Mouse (Mus musculus) lung, embryonic 15.5 days (tissue): ENCODE data around the gene Thsd4. TPM values are rescaled to one million over a fixed set of nuclear protein-coding genes. Genes with fewer than 3 reads are reported as not detected.
"Not testable (repeated sequence)": the region's sequence is repeated elsewhere in the genome, so short reads cannot be mapped to it uniquely, and the experiment has no call there.

Source experiments
- ATAC-seq: fragments of 200-750 bp; cut with Nextera tagmentation; 2 replicates; pipeline ENCODE4 v1.8.0; 2017; ENCODE audit warnings: moderate number of reproducible peaks, borderline replicate concordance; ENCODE audit not compliant: low FRiP score, low TSS enrichment; ENCODE audit errors: extremely low read depth
- H3K27ac ChIP-seq: fragments of 300-500 bp; sonication (generic); 2 replicates; pipeline ENCODE4 v1.5.1; 2015; ENCODE audit warnings: moderate library complexity, mild to moderate bottlenecking, inconsistent platforms
- H3K27me3 ChIP-seq: fragments of 300-500 bp; sonication (generic); 2 replicates; pipeline ENCODE4 v1.6.1; 2015; ENCODE audit warnings: inconsistent platforms
- H3K36me3 ChIP-seq: fragments of 300-500 bp; sonication (generic); 2 replicates; pipeline ENCODE4 v1.6.1; 2015; ENCODE audit warnings: inconsistent platforms
- H3K4me1 ChIP-seq: fragments of 300-500 bp; sonication (generic); 2 replicates; pipeline ENCODE4 v1.6.1; 2015; ENCODE audit warnings: inconsistent platforms
- H3K4me2 ChIP-seq: fragments of 300-500 bp; sonication (generic); 2 replicates; pipeline ENCODE4 v1.6.1; 2015; ENCODE audit warnings: inconsistent platforms, mild to moderate bottlenecking, moderate library complexity
- H3K4me3 ChIP-seq: fragments of 300-500 bp; sonication (generic); 2 replicates; pipeline ENCODE4 v1.5.1; 2015; ENCODE audit warnings: mild to moderate bottlenecking, inconsistent platforms
- H3K9ac ChIP-seq: fragments of 300-500 bp; sonication (generic); 2 replicates; pipeline ENCODE4 v1.6.1; 2015; ENCODE audit warnings: inconsistent platforms
- H3K9me3 ChIP-seq: fragments of 300-500 bp; sonication (generic); 2 replicates; pipeline ENCODE4 v1.6.1; 2016; ENCODE audit warnings: inconsistent platforms
- WGBS: fragments of 180-500 bp; shearing (Covaris S2); methylation state at CpG from one replicate; pipeline ENCODE4 v1.1.7; 2015; 5-methylcytosine and 5-hydroxymethylcytosine counted together
- polyA plus RNA-seq: library from polyadenylated mRNA; unstranded; fragments of >200 nt; fragmentation: Nextera tagmentation; extraction: Ambion mirVana; gene quantifications from 2 replicates; pipeline ENCODE4 v1.2.1, GENCODE M21; 2015

Gene Thsd4
- polyA plus RNA-seq, 1 experiment from 2014 or later: 10.0 TPM

- no peak overlapping the region for H3K4me3 ChIP-seq
- ATAC-seq: no peak
- no peaks in the 10 kb centered on the region for H3K4me1 ChIP-seq
- no peaks in the 10 kb centered on the region for H3K9me3 ChIP-seq
- H3K36me3 ChIP-seq: no peaks in the 10 kb centered on the region
- no peak overlapping the region for H3K4me2 ChIP-seq
- H3K27ac ChIP-seq: no peak overlapping the region
- WGBS: 53% methylated on average over 2 of the region's 2 CpGs
- H3K27me3 ChIP-seq: no peaks in the 10 kb centered on the region
- H3K9ac ChIP-seq: no peak overlapping the region
These were observed 540.7 kb downstream of the Thsd4 start for GRCm38 (mm10) chr9:59981116-59981515.

GRCm38 (mm10) chr9:59971263-59971662 is 550.6 kb downstream of the Thsd4 start:
- Histone ChIP-seq H3K36me3 (no peaks in the 10 kb centered on the region), H3K27me3 (no peaks in the 10 kb centered on the region), H3K27ac (no peak overlapping the region), H3K4me1 (no peaks in the 10 kb centered on the region), H3K4me3 (no peak overlapping the region), H3K9ac (no peak overlapping the region), H3K4me2 (no peak overlapping the region), H3K9me3 (no peaks in the 10 kb centered on the region)
- no peak for ATAC-seq
- WGBS: 61% methylated on average over 4 of the region's 4 CpGs

- WGBS: 23% methylated on average over 6 of the region's 6 CpGs
- Histone ChIP-seq H3K4me1 (peaks cover 18% of the 10 kb centered on the region), H3K27ac (no peak overlapping the region), H3K9ac (no peak overlapping the region), H3K9me3 (no peaks in the 10 kb centered on the region), H3K4me3 (no peak overlapping the region), H3K4me2 (no peak overlapping the region), H3K27me3 (no peaks in the 10 kb centered on the region), H3K36me3 (no peaks in the 10 kb centered on the region)
- no peak for ATAC-seq
These were observed 552.5 kb downstream of the Thsd4 start for GRCm38 (mm10) chr9:59969383-59969782.

GRCm38 (mm10) chr9:59965046-59965445 is 556.8 kb downstream of the Thsd4 start:
- H3K27ac ChIP-seq: no peak overlapping the region
- no peak for ATAC-seq
- H3K4me1 ChIP-seq: peaks cover 20% of the 10 kb centered on the region
- H3K4me2 ChIP-seq: no peak overlapping the region
- no peaks in the 10 kb centered on the region for H3K36me3 ChIP-seq
- H3K27me3 ChIP-seq: no peaks in the 10 kb centered on the region
- WGBS: 53% methylated on average over 10 of the region's 10 CpGs
- no peak overlapping the region for H3K9ac ChIP-seq
- H3K4me3 ChIP-seq: no peak overlapping the region
- no peaks in the 10 kb centered on the region for H3K9me3 ChIP-seq

GRCm38 (mm10) chr9:59964367-59964766 is 557.5 kb downstream of the Thsd4 start:
- WGBS: 43% methylated on average over 3 of the region's 3 CpGs
- no peaks in the 10 kb centered on the region for H3K9me3 ChIP-seq
- ATAC-seq: peak; percentile 76; the same call in 1 of the 2 replicates
- no peak overlapping the region for H3K4me3 ChIP-seq
- H3K36me3 ChIP-seq: no peaks in the 10 kb centered on the region
- no peak overlapping the region for H3K4me2 ChIP-seq
- H3K27me3 ChIP-seq: no peaks in the 10 kb centered on the region
- H3K4me1 ChIP-seq: peaks cover 20% of the 10 kb centered on the region
- no peak overlapping the region for H3K9ac ChIP-seq
- no peak overlapping the region for H3K27ac ChIP-seq

GRCm38 (mm10) chr9:59961201-59961955 is 560.5 kb downstream of the Thsd4 start:
- 61% methylated on average over 14 of the region's 14 CpGs for WGBS
- ATAC-seq: no peak

GRCm38 (mm10) chr9:59960559-59960958 is 561.3 kb downstream of the Thsd4 start, which contains the start of gene Nr2e3:
Nr2e3 (minus strand) TSS chr9:59960659.
- no peaks in the 10 kb centered on the region for H3K27me3 ChIP-seq
- H3K4me3 ChIP-seq: no peak within 1 kb of the TSS
- no peaks in the 10 kb centered on the region for H3K9me3 ChIP-seq
- no peak for ATAC-seq
- no peak within 1 kb of the TSS for H3K4me2 ChIP-seq
- H3K9ac ChIP-seq: no peak within 1 kb of the TSS
- H3K36me3 ChIP-seq: no peaks in the 10 kb centered on the region
- H3K27ac ChIP-seq: no peak within 1 kb of the TSS
- peaks cover 25% of the 10 kb centered on the region for H3K4me1 ChIP-seq
- WGBS: 74% methylated on average over 10 of the region's 10 CpGs

More at GRCm38 (mm10) chr9:59961201-59961955, 560.5 kb downstream of the Thsd4 start:
- no peak overlapping the region for H3K4me3 ChIP-seq
- no peak overlapping the region for H3K4me2 ChIP-seq
- H3K4me1 ChIP-seq: peaks cover 26% of the 10 kb centered on the region
- H3K9ac ChIP-seq: no peak overlapping the region
- H3K27ac ChIP-seq: no peak overlapping the region
- H3K27me3 ChIP-seq: no peaks in the 10 kb centered on the region
- H3K9me3 ChIP-seq: no peaks in the 10 kb centered on the region
- no peaks in the 10 kb centered on the region for H3K36me3 ChIP-seq

- H3K9ac ChIP-seq: no peak overlapping the region
- peak; percentile 36; the same call in 1 of the 2 replicates for ATAC-seq
- WGBS: 2% methylated on average over 8 of the region's 8 CpGs
- no peaks in the 10 kb centered on the region for H3K27me3 ChIP-seq
- H3K4me1 ChIP-seq: peaks cover 16% of the 10 kb centered on the region
- H3K4me3 ChIP-seq: no peak overlapping the region
- H3K36me3 ChIP-seq: no peaks in the 10 kb centered on the region
- no peaks in the 10 kb centered on the region for H3K9me3 ChIP-seq
- H3K4me2 ChIP-seq: no peak overlapping the region
- H3K27ac ChIP-seq: no peak overlapping the region
These were observed 562.6 kb downstream of the Thsd4 start for GRCm38 (mm10) chr9:59959276-59959675.

- WGBS: 78% methylated on average over 1 of the region's 1 CpGs
- not testable (repeated sequence) for H3K27ac ChIP-seq, H3K9me3 ChIP-seq, H3K36me3 ChIP-seq, ATAC-seq, H3K9ac ChIP-seq, H3K4me3 ChIP-seq, H3K27me3 ChIP-seq, H3K4me2 ChIP-seq
- peaks cover 15% of the 10 kb centered on the region for H3K4me1 ChIP-seq
These were observed 563.7 kb downstream of the Thsd4 start for GRCm38 (mm10) chr9:59958115-59958514.

- H3K4me1 ChIP-seq: peaks cover 18% of the 10 kb centered on the region
- no peaks in the 10 kb centered on the region for H3K27me3 ChIP-seq
- H3K9ac ChIP-seq: no peak overlapping the region
- no peaks in the 10 kb centered on the region for H3K36me3 ChIP-seq
- no peaks in the 10 kb centered on the region for H3K9me3 ChIP-seq
- H3K27ac ChIP-seq: no peak overlapping the region
- peak overlapping the region; percentile 42 for H3K4me2 ChIP-seq
- no peak overlapping the region for H3K4me3 ChIP-seq
- 20% methylated on average over 6 of the region's 6 CpGs for WGBS
- ATAC-seq: no peak
These were observed 565.4 kb downstream of the Thsd4 start for GRCm38 (mm10) chr9:59956496-59956895.

GRCm38 (mm10) chr9:59955692-59956091 is 566.2 kb downstream of the Thsd4 start:
- H3K9me3 ChIP-seq: no peaks in the 10 kb centered on the region
- no peak overlapping the region; the same call in 1 of the 2 replicates for H3K4me2 ChIP-seq
- 40% methylated on average over 6 of the region's 6 CpGs for WGBS
- H3K27ac ChIP-seq: no peak overlapping the region
- H3K4me3 ChIP-seq: no peak overlapping the region
- no peak overlapping the region for H3K9ac ChIP-seq
- no peak for ATAC-seq
- H3K4me1 ChIP-seq: peaks cover 18% of the 10 kb centered on the region
- no peaks in the 10 kb centered on the region for H3K36me3 ChIP-seq
- no peaks in the 10 kb centered on the region for H3K27me3 ChIP-seq

GRCm38 (mm10) chr9:59955199-59955598 is 566.6 kb downstream of the Thsd4 start:
- peaks cover 18% of the 10 kb centered on the region for H3K4me1 ChIP-seq
- ATAC-seq: no peak
- H3K4me3 ChIP-seq: no peak overlapping the region
- no peaks in the 10 kb centered on the region for H3K27me3 ChIP-seq
- no peak overlapping the region for H3K4me2 ChIP-seq
- WGBS: 45% methylated on average over 3 of the region's 3 CpGs
- H3K9ac ChIP-seq: no peak overlapping the region
- H3K9me3 ChIP-seq: no peaks in the 10 kb centered on the region
- H3K27ac ChIP-seq: no peak overlapping the region
- no peaks in the 10 kb centered on the region for H3K36me3 ChIP-seq
